Mouse (Mus musculus) E14TG2a.4 (cell line): Measurements from ENCODE around the gene Tbx21.

ENCODE experiments used
- CTCF ChIP-seq: conservative IDR thresholded peaks from 2 replicates; pipeline ENCODE4 v1.5.1; 2014; ENCODE audit warnings: low read length
- NANOG ChIP-seq: IDR thresholded peaks from 2 replicates; pipeline ENCODE4 v1.6.1; 2014; ENCODE audit warnings: borderline replicate concordance, low read length, mixed read lengths
- POU5F1 ChIP-seq: IDR thresholded peaks from 2 replicates; pipeline ENCODE4 v1.6.1; 2014; ENCODE audit warnings: low read length, borderline replicate concordance

GRCm38 (mm10) chr11:97145951-97146350, 30.8 kb upstream of the Tbx21 start:
- no peak for TF ChIP-seq CTCF
- no peak for TF ChIP-seq NANOG
- no peak for TF ChIP-seq POU5F1
